Mouse (Mus musculus) brain, adult 10 weeks (tissue): ENCODE results near the gene Rcl1. TPM values are rescaled to one million over a fixed set of nuclear protein-coding genes. Genes with fewer than 3 reads are reported as not detected.

Experiments
- polyA plus RNA-seq: library from polyadenylated mRNA; stranded (reverse); fragments of 350-450 nt; fragmentation: Illumina TruSeq; extraction: RNeasy Lipid Tissue Mini Kit (QIAGEN cat#74804); gene quantifications from one replicate; pipeline ENCODE4 v1.2.3, GENCODE M21; 2015; ENCODE audit warnings: low read depth, low replicate concordance

Rcl1 gene
- polyA plus RNA-seq = 21.6 TPM

DNA sequence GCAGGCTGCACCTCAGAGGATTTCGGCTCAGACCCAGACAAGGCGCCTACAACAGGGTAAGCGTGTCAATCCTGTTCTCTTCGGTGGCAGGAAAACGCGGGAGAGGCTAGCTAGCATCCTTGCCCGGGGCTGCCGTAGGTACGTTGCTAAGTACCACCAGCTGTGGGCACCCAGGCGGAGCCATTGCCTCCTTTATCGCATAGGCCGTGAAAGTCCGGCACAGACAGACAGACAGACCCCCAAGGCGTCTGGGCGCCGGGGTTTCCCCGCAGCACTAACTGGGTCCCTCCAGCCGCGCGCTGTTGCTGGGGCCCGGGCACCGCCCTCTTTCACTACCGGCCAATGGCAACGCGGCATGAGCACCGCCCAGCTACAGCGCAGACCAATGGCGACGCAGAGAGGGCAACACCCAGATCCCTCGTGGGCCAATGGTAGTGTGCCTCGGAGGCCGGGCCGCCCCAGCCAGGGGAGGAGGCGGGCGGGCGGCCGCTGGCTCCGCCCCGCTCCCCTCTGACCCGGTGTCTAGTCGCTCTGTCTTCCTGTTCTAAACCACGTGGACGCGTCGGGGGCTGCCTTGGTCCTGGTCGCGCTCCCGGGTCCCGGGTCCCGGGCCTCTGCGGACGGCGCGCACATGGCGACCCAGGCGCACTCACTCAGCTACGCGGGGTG lies at the start of gene Rcl1:
Rcl1 (plus strand) TSS at position 502 of the 669 bp plus-strand sequence.

Other genes with a start within 250 kb of the Rcl1 start
- gene Plpp6, start 137.4 kb upstream of the Rcl1 start, polyA plus RNA-seq = 43.0 TPM
- gene 4430402I18Rik, start 133.6 kb upstream of the Rcl1 start, polyA plus RNA-seq = 7.4 TPM
- 96.3 TPM for gene Cdc37l1, start 111.0 kb upstream of the Rcl1 start, polyA plus RNA-seq
- 80.9 TPM for gene Ak3, start 53.4 kb upstream of the Rcl1 start, polyA plus RNA-seq
- 24.4 TPM for gene Jak2, start 150.5 kb downstream of the Rcl1 start, polyA plus RNA-seq
- gene Insl6, start 224.0 kb downstream of the Rcl1 start, polyA plus RNA-seq = 1.8 TPM
- gene Rln1, start 233.3 kb downstream of the Rcl1 start, polyA plus RNA-seq = 0.48 TPM